Mouse (Mus musculus) macrophage (primary cell): ENCODE measurements around the gene Naxd. TPM values are rescaled to one million over a fixed set of nuclear protein-coding genes. Genes with fewer than 3 reads are reported as not detected.
A peak's percentile ranks its signal among the peaks of the same experiment; 100 is the strongest.
"Not testable (repeated sequence)": the region's sequence is repeated elsewhere in the genome, so short reads cannot be mapped to it uniquely, and the experiment has no call there.

Experiments
- H3K27ac ChIP-seq: fragments of 350-480 bp; formaldehyde crosslinking; 2 replicates; pipeline ENCODE4 v1.9.0; 2021
- H3K36me3 ChIP-seq: fragments of 350-480 bp; formaldehyde crosslinking; 2 replicates; pipeline ENCODE4 v1.9.0; 2021; ENCODE audit errors: inconsistent target
- H3K4me3 ChIP-seq: fragments of 350-480 bp; formaldehyde crosslinking; 2 replicates; pipeline ENCODE4 v1.9.0; 2021; ENCODE audit errors: inconsistent target
- H3K79me2 ChIP-seq: fragments of 350-480 bp; formaldehyde crosslinking; 2 replicates; pipeline ENCODE4 v1.9.0; 2021; ENCODE audit errors: inconsistent target
- WGBS: methylation state at CpG from one replicate; pipeline ENCODE4 v1.1.7; 2026; ENCODE audit warnings: inconsistent platforms; ENCODE audit not compliant: missing documents; 5-methylcytosine and 5-hydroxymethylcytosine counted together
- polyA plus RNA-seq: library from polyadenylated mRNA; stranded (reverse); fragments of 250-400 nt; gene quantifications from 3 replicates; pipeline ENCODE4 v1.2.4, GENCODE M21; 2018; ENCODE audit warnings: inconsistent platforms

Naxd gene
- polyA plus RNA-seq, 1 experiment from 2014 or later, result 30.7 TPM

- peak overlapping the region; percentile 56 for H3K4me3 ChIP-seq
- H3K79me2 ChIP-seq, result peaks cover 8% of the 10 kb centered on the region; the same call in 1 of the 2 replicates
- H3K36me3 ChIP-seq, result peaks cover 6% of the 10 kb centered on the region; the same call in 1 of the 2 replicates
- 6% methylated on average over 7 of the region's 7 CpGs for WGBS
- H3K27ac ChIP-seq, result peak overlapping the region; percentile 28; the same call in 1 of the 2 replicates
Observed at GRCm38 (mm10) chr8:11549706-11550105, 52.4 kb downstream of the Naxd start.

- Histone ChIP-seq H3K4me3 (peak within 1 kb of the TSS; percentile 56), H3K36me3 (peaks cover 5% of the 10 kb centered on the region; the same call in 1 of the 2 replicates), H3K79me2 (peaks cover 8% of the 10 kb centered on the region; the same call in 1 of the 2 replicates), H3K27ac (peak within 1 kb of the TSS; percentile 38)
- WGBS, result under 1% methylated on average over 53 of the region's 53 CpGs
Observed at GRCm38 (mm10) chr8:11550281-11550948, 53.1 kb downstream of the Naxd start, which contains the start of gene Cars2. TSS of gene Cars2 (minus strand) at chr8:11550783.

GRCm38 (mm10) chr8:11551497-11551896 lies 54.2 kb downstream of the Naxd start:
- not testable (repeated sequence) for H3K27ac ChIP-seq, H3K79me2 ChIP-seq, H3K4me3 ChIP-seq, H3K36me3 ChIP-seq
- WGBS, result 55% methylated on average over 3 of the region's 4 CpGs

GRCm38 (mm10) chr8:11552390-11552789 lies 55.1 kb downstream of the Naxd start:
- Histone ChIP-seq H3K4me3 (no peak overlapping the region), H3K36me3 (no peaks in the 10 kb centered on the region), H3K79me2 (peaks cover 8% of the 10 kb centered on the region; the same call in 1 of the 2 replicates), H3K27ac (no peak overlapping the region)
- WGBS, result 95% methylated on average over 10 of the region's 10 CpGs

- no peaks in the 10 kb centered on the region for H3K36me3 ChIP-seq
- peak within 1 kb of the TSS; percentile 81 for H3K27ac ChIP-seq
- H3K79me2 ChIP-seq, result peaks cover 18% of the 10 kb centered on the region
- H3K4me3 ChIP-seq, result peak within 1 kb of the TSS; percentile 55
- WGBS, result under 1% methylated on average over 47 of the region's 52 CpGs
Observed at GRCm38 (mm10) chr8:11554799-11555719, 57.8 kb downstream of the Naxd start, which contains the start of gene Ing1. TSS of gene Ing1 (plus strand) at chr8:11555571.

GRCm38 (mm10) chr8:11555720-11556591 lies 58.6 kb downstream of the Naxd start:
- WGBS, result under 1% methylated on average over 102 of the region's 103 CpGs
- Histone ChIP-seq H3K27ac (peak overlapping the region; percentile 81), H3K4me3 (peak overlapping the region; percentile 55), H3K36me3 (peaks cover 1% of the 10 kb centered on the region; the same call in 1 of the 2 replicates), H3K79me2 (peaks cover 27% of the 10 kb centered on the region)

GRCm38 (mm10) chr8:11556691-11557423 lies 59.6 kb downstream of the Naxd start:
- Histone ChIP-seq H3K36me3 (peaks cover 10% of the 10 kb centered on the region), H3K27ac (no peak overlapping the region), H3K79me2 (peaks cover 36% of the 10 kb centered on the region), H3K4me3 (peak overlapping the region; percentile 51)
- WGBS, result under 1% methylated on average over 62 of the region's 85 CpGs

GRCm38 (mm10) chr8:11557424-11557767 lies 60.1 kb downstream of the Naxd start:
- Histone ChIP-seq H3K4me3 (peak overlapping the region; percentile 51), H3K79me2 (peaks cover 41% of the 10 kb centered on the region), H3K36me3 (peaks cover 16% of the 10 kb centered on the region), H3K27ac (peak overlapping the region; percentile 55)
- WGBS, result 2% methylated on average over 32 of the region's 32 CpGs

GRCm38 (mm10) chr8:11557768-11558629 lies 60.7 kb downstream of the Naxd start:
- Histone ChIP-seq H3K27ac (peak overlapping the region; percentile 56), H3K4me3 (peak overlapping the region; percentile 83), H3K79me2 (peaks cover 44% of the 10 kb centered on the region), H3K36me3 (peaks cover 17% of the 10 kb centered on the region)
- WGBS, result under 1% methylated on average over 58 of the region's 67 CpGs

GRCm38 (mm10) chr8:11559511-11559910 lies 62.2 kb downstream of the Naxd start:
- Histone ChIP-seq H3K79me2 (peaks cover 60% of the 10 kb centered on the region), H3K27ac (no peak overlapping the region), H3K36me3 (peaks cover 17% of the 10 kb centered on the region), H3K4me3 (no peak overlapping the region)
- WGBS, result 79% methylated on average over 3 of the region's 3 CpGs

GRCm38 (mm10) chr8:11560220-11560619 lies 62.9 kb downstream of the Naxd start:
- H3K36me3 ChIP-seq, result peaks cover 17% of the 10 kb centered on the region
- H3K4me3 ChIP-seq, result no peak overlapping the region
- 82% methylated on average over 9 of the region's 9 CpGs for WGBS
- H3K27ac ChIP-seq, result no peak overlapping the region
- H3K79me2 ChIP-seq, result peaks cover 67% of the 10 kb centered on the region

- 63% methylated on average over 5 of the region's 5 CpGs for whole genome bisulfite sequencing
- Histone ChIP-seq H3K4me3 (no peak overlapping the region), H3K27ac (no peak overlapping the region), H3K79me2 (peaks cover 59% of the 10 kb centered on the region), H3K36me3 (peaks cover 17% of the 10 kb centered on the region)
Observed at GRCm38 (mm10) chr8:11564236-11564635, 66.9 kb downstream of the Naxd start.
